Mouse (Mus musculus): ENCODE measurements around the gene Unc13b. TPM values are rescaled to one million over a fixed set of nuclear protein-coding genes. Genes with fewer than 3 reads are reported as not detected.

Gene Unc13b
- polyA plus RNA-seq, 1 experiment from 2014 or later = 20.2 TPM

GRCm38 (mm10) chr4:43029121-43029520 is 29.6 kb upstream of the Unc13b start:
- Histone ChIP-seq H3K27me3 (no peaks in the 10 kb centered on the region), H3K9me3 (no peaks in the 10 kb centered on the region), H3K36me3 (peaks cover 51% of the 10 kb centered on the region), H3K27ac (no peak overlapping the region), H3K4me2 (replicated peaks) (no peak overlapping the region), H3K9ac (replicated peaks) (no peak overlapping the region), H3K4me3 (replicated peaks) (no peak overlapping the region), H3K4me1 (replicated peaks) (peaks cover 40% of the 10 kb centered on the region)
- no peak for ATAC-seq
- 92% methylated on average over 7 of the region's 7 CpGs for WGBS

- H3K9ac ChIP-seq (replicated peaks) = peak overlapping the region; percentile 92; the same call in 1 of the 2 replicates
- H3K4me1 ChIP-seq (replicated peaks) = peaks cover 33% of the 10 kb centered on the region
Observed at GRCm38 (mm10) chr4:43029749-43030148, 29.0 kb upstream of the Unc13b start.

GRCm38 (mm10) chr4:43030352-43030751 is 28.4 kb upstream of the Unc13b start:
- Histone ChIP-seq H3K27me3 (no peaks in the 10 kb centered on the region), H3K9me3 (no peaks in the 10 kb centered on the region), H3K36me3 (peaks cover 63% of the 10 kb centered on the region), H3K4me2 (replicated peaks) (peak overlapping the region; percentile 74), H3K4me1 (replicated peaks) (peaks cover 29% of the 10 kb centered on the region), H3K9ac (replicated peaks) (peak overlapping the region; percentile 92), H3K4me3 (replicated peaks) (peak overlapping the region; percentile 72), H3K27ac (peak overlapping the region; percentile 91; the same call in 1 of the 2 replicates)
- WGBS = 69% methylated on average over 9 of the region's 9 CpGs
- no peak for ATAC-seq

More at GRCm38 (mm10) chr4:43029749-43030148, 29.0 kb upstream of the Unc13b start:
- WGBS = 94% methylated on average over 9 of the region's 9 CpGs
- H3K27me3 ChIP-seq = no peaks in the 10 kb centered on the region
- H3K9me3 ChIP-seq = no peaks in the 10 kb centered on the region
- peaks cover 57% of the 10 kb centered on the region for H3K36me3 ChIP-seq
- peak overlapping the region; percentile 72; the same call in 1 of the 2 replicates for H3K4me3 ChIP-seq (replicated peaks)
- no peak overlapping the region for H3K27ac ChIP-seq
- ATAC-seq = no peak
- peak overlapping the region; percentile 74; the same call in 1 of the 2 replicates for H3K4me2 ChIP-seq (replicated peaks)

- H3K9ac ChIP-seq (replicated peaks) = peak overlapping the region; percentile 92
- peak; percentile 74 for ATAC-seq
- H3K36me3 ChIP-seq = peaks cover 67% of the 10 kb centered on the region
- H3K27me3 ChIP-seq = no peaks in the 10 kb centered on the region
- WGBS = 1% methylated on average over 28 of the region's 28 CpGs
- H3K27ac ChIP-seq = peak overlapping the region; percentile 91
- peaks cover 29% of the 10 kb centered on the region for H3K4me1 ChIP-seq (replicated peaks)
- H3K4me3 ChIP-seq (replicated peaks) = peak overlapping the region; percentile 72
- H3K4me2 ChIP-seq (replicated peaks) = peak overlapping the region; percentile 74
- H3K9me3 ChIP-seq = no peaks in the 10 kb centered on the region
Observed at GRCm38 (mm10) chr4:43030780-43031230, 27.9 kb upstream of the Unc13b start.

- peak within 1 kb of the TSS; percentile 92 for H3K9ac ChIP-seq (replicated peaks)
- peak within 1 kb of the TSS; percentile 74 for H3K4me2 ChIP-seq (replicated peaks)
- H3K27me3 ChIP-seq = no peaks in the 10 kb centered on the region
- under 1% methylated on average over 38 of the region's 38 CpGs for WGBS
- H3K9me3 ChIP-seq = no peaks in the 10 kb centered on the region
- H3K36me3 ChIP-seq = peaks cover 73% of the 10 kb centered on the region
- peak; percentile 97 for ATAC-seq
- peak within 1 kb of the TSS; percentile 91 for H3K27ac ChIP-seq
- peak within 1 kb of the TSS; percentile 72 for H3K4me3 ChIP-seq (replicated peaks)
- peaks cover 29% of the 10 kb centered on the region for H3K4me1 ChIP-seq (replicated peaks)
Observed at GRCm38 (mm10) chr4:43031237-43031995, 27.3 kb upstream of the Unc13b start, which contains the start of gene Stoml2. Stoml2 (minus strand) TSS chr4:43031710.

GRCm38 (mm10) chr4:43032501-43032900 is 26.3 kb upstream of the Unc13b start:
- no peaks in the 10 kb centered on the region for H3K9me3 ChIP-seq
- H3K36me3 ChIP-seq = peaks cover 71% of the 10 kb centered on the region
- H3K9ac ChIP-seq (replicated peaks) = peak overlapping the region; percentile 39; the same call in 1 of the 2 replicates
- peaks cover 36% of the 10 kb centered on the region for H3K4me1 ChIP-seq (replicated peaks)
- H3K27ac ChIP-seq = peak overlapping the region; percentile 91
- no peak overlapping the region for H3K4me3 ChIP-seq (replicated peaks)
- 89% methylated on average over 1 of the region's 1 CpGs for WGBS
- H3K4me2 ChIP-seq (replicated peaks) = no peak overlapping the region
- no peaks in the 10 kb centered on the region for H3K27me3 ChIP-seq
- ATAC-seq = no peak

GRCm38 (mm10) chr4:43033481-43033880 is 25.3 kb upstream of the Unc13b start:
- ATAC-seq = no peak
- no peaks in the 10 kb centered on the region for H3K9me3 ChIP-seq
- H3K4me2 ChIP-seq (replicated peaks) = no peak overlapping the region
- peaks cover 46% of the 10 kb centered on the region for H3K4me1 ChIP-seq (replicated peaks)
- H3K27ac ChIP-seq = peak overlapping the region; percentile 14; the same call in 1 of the 2 replicates
- 88% methylated on average over 14 of the region's 14 CpGs for WGBS
- H3K9ac ChIP-seq (replicated peaks) = 0 out of 2 replicates have a peak overlapping the region, but pooled peaks have one; percentile 19
- H3K36me3 ChIP-seq = peaks cover 62% of the 10 kb centered on the region
- H3K27me3 ChIP-seq = no peaks in the 10 kb centered on the region
- no peak overlapping the region for H3K4me3 ChIP-seq (replicated peaks)

- no peak for ATAC-seq
- no peak overlapping the region for H3K4me2 ChIP-seq (replicated peaks)
- H3K9me3 ChIP-seq = no peaks in the 10 kb centered on the region
- H3K27ac ChIP-seq = no peak overlapping the region
- H3K4me3 ChIP-seq (replicated peaks) = no peak overlapping the region
- peaks cover 47% of the 10 kb centered on the region for H3K4me1 ChIP-seq (replicated peaks)
- no peak overlapping the region for H3K9ac ChIP-seq (replicated peaks)
- 91% methylated on average over 6 of the region's 6 CpGs for WGBS
- peaks cover 49% of the 10 kb centered on the region for H3K36me3 ChIP-seq
- no peaks in the 10 kb centered on the region for H3K27me3 ChIP-seq
Observed at GRCm38 (mm10) chr4:43035851-43036250, 22.9 kb upstream of the Unc13b start.

GRCm38 (mm10) chr4:43036356-43036755 is 22.4 kb upstream of the Unc13b start:
- H3K36me3 ChIP-seq = peaks cover 49% of the 10 kb centered on the region
- no peak overlapping the region for H3K27ac ChIP-seq
- peaks cover 52% of the 10 kb centered on the region for H3K4me1 ChIP-seq (replicated peaks)
- WGBS = 94% methylated on average over 9 of the region's 10 CpGs
- H3K4me2 ChIP-seq (replicated peaks) = no peak overlapping the region
- H3K9ac ChIP-seq (replicated peaks) = no peak overlapping the region
- ATAC-seq = no peak
- H3K27me3 ChIP-seq = no peaks in the 10 kb centered on the region
- H3K9me3 ChIP-seq = no peaks in the 10 kb centered on the region
- no peak overlapping the region for H3K4me3 ChIP-seq (replicated peaks)

GRCm38 (mm10) chr4:43037860-43038566 is 20.7 kb upstream of the Unc13b start:
- Histone ChIP-seq H3K9ac (replicated peaks) (peak overlapping the region; percentile 90), H3K4me1 (replicated peaks) (peaks cover 42% of the 10 kb centered on the region), H3K4me2 (replicated peaks) (peak overlapping the region; percentile 86), H3K9me3 (no peaks in the 10 kb centered on the region), H3K36me3 (peaks cover 42% of the 10 kb centered on the region), H3K4me3 (replicated peaks) (peak overlapping the region; percentile 86), H3K27ac (no peak overlapping the region), H3K27me3 (no peaks in the 10 kb centered on the region)
- 73% methylated on average over 4 of the region's 4 CpGs for WGBS
- no peak for ATAC-seq

GRCm38 (mm10) chr4:43038567-43039495 is 19.9 kb upstream of the Unc13b start:
- 58% methylated on average over 15 of the region's 15 CpGs for WGBS
- no peak for ATAC-seq
- Histone ChIP-seq H3K9ac (replicated peaks) (peak overlapping the region; percentile 90), H3K4me2 (replicated peaks) (peak overlapping the region; percentile 86), H3K27me3 (no peaks in the 10 kb centered on the region), H3K9me3 (no peaks in the 10 kb centered on the region), H3K4me3 (replicated peaks) (peak overlapping the region; percentile 86), H3K36me3 (peaks cover 34% of the 10 kb centered on the region), H3K27ac (peak overlapping the region; percentile 91; the same call in 1 of the 2 replicates), H3K4me1 (replicated peaks) (peaks cover 49% of the 10 kb centered on the region)
